Mouse (Mus musculus) gastrocnemius, adult 2 months (tissue): ENCODE data around the gene Mki67. TPM values are rescaled to one million over a fixed set of nuclear protein-coding genes. Genes with fewer than 3 reads are reported as not detected.
A peak's percentile ranks its signal among the peaks of the same experiment; 100 is the strongest.

ENCODE experiments used
- DNase-seq: peaks from one replicate; pipeline ENCODE4 v3.0.0; 2022
- H3K27ac ChIP-seq: fragments of 200-600 bp; 2 replicates; pipeline ENCODE4 v1.8.1; 2022; ENCODE audit warnings: mild to moderate bottlenecking
- H3K4me3 ChIP-seq: fragments of 200-600 bp; 2 replicates; pipeline ENCODE4 v1.8.1; 2022; ENCODE audit warnings: mild to moderate bottlenecking, moderate library complexity
- CTCF ChIP-seq: fragments of 200-600 bp; IDR thresholded peaks from 2 replicates; pipeline ENCODE4 v1.8.1; 2022; ENCODE audit warnings: antibody characterized with exemption, mild to moderate bottlenecking, moderate library complexity
- intact Hi-C: fragments of 180-260 bp; cut with DNase I; formaldehyde crosslinking; loops from one replicate; pipeline ENCODE4 v1.15.1; 2025
- long read RNA-seq, 2 experiments: library from polyadenylated mRNA; stranded (forward); transcript quantifications; one replicate each; pipeline ENCODE4 v2.0.0; 2021
- total RNA-seq, 2 experiments: library from RNA; stranded (reverse); gene quantifications; 2 replicates each; pipeline ENCODE4 v1.2.3; 2021

The Mki67 gene
- total RNA-seq: under 1 TPM in 1 of 2 experiments, not detected in 1; 0.08 TPM
- long read RNA-seq, experiment 1: 0 reads
- long read RNA-seq, experiment 2: 0 reads

GRCm38 (mm10) chr7:135715642-135716444, at the start of gene Mki67:
Mki67 (minus strand) TSS chr7:135716361.
- Histone ChIP-seq H3K27ac (peak within 1 kb of the TSS; percentile 79), H3K4me3 (peak within 1 kb of the TSS; percentile 94)
- peak; percentile 21 for DNase-seq
- TF ChIP-seq CTCF: no peak
- intact Hi-C loops: no loop called here

- intact Hi-C loops: no loop called here
- TF ChIP-seq CTCF: no peak
- DNase-seq: no peak
- H3K27ac ChIP-seq: no peak overlapping the region
- no peak overlapping the region for H3K4me3 ChIP-seq
Observed at GRCm38 (mm10) chr7:135763311-135763710, 47.1 kb upstream of the Mki67 start.

GRCm38 (mm10) chr7:135758754-135759510, 42.8 kb upstream of the Mki67 start:
- intact Hi-C loops: no loop called here
- DNase-seq: no peak
- Histone ChIP-seq H3K4me3 (no peak overlapping the region), H3K27ac (no peak overlapping the region)
- TF ChIP-seq CTCF: no peak

- Histone ChIP-seq H3K27ac (no peak overlapping the region), H3K4me3 (no peak overlapping the region)
- TF ChIP-seq CTCF: no peak
- intact Hi-C loops: no loop called here
- DNase-seq: no peak
Observed at GRCm38 (mm10) chr7:135758171-135758570, 42.0 kb upstream of the Mki67 start.

GRCm38 (mm10) chr7:135756984-135757586, 40.9 kb upstream of the Mki67 start:
- no peak for TF ChIP-seq CTCF
- Histone ChIP-seq H3K4me3 (no peak overlapping the region), H3K27ac (no peak overlapping the region)
- intact Hi-C loops: no loop called here
- no peak for DNase-seq

GRCm38 (mm10) chr7:135748986-135749385, 32.8 kb upstream of the Mki67 start:
- intact Hi-C loops: no loop called here
- Histone ChIP-seq H3K4me3 (no peak overlapping the region), H3K27ac (no peak overlapping the region)
- no peak for TF ChIP-seq CTCF
- peak; percentile 45 for DNase-seq

- intact Hi-C loops: no loop called here
Observed at GRCm38 (mm10) chr7:135747072-135747471, 30.9 kb upstream of the Mki67 start.

GRCm38 (mm10) chr7:135746528-135746927, 30.4 kb upstream of the Mki67 start:
- H3K27ac ChIP-seq: no peak overlapping the region
- H3K4me3 ChIP-seq: no peak overlapping the region
- no peak for DNase-seq
- TF ChIP-seq CTCF: no peak
- intact Hi-C loops: no loop called here

More at GRCm38 (mm10) chr7:135747072-135747471, 30.9 kb upstream of the Mki67 start:
- Histone ChIP-seq H3K27ac (no peak overlapping the region), H3K4me3 (no peak overlapping the region)
- no peak for TF ChIP-seq CTCF
- DNase-seq: no peak

- no peak for DNase-seq
- Histone ChIP-seq H3K4me3 (no peak overlapping the region), H3K27ac (no peak overlapping the region)
- intact Hi-C loops: no loop called here
- TF ChIP-seq CTCF: no peak
Observed at GRCm38 (mm10) chr7:135745091-135745490, 28.9 kb upstream of the Mki67 start.

- Histone ChIP-seq H3K27ac (no peak overlapping the region), H3K4me3 (no peak overlapping the region)
- DNase-seq: no peak
- TF ChIP-seq CTCF: no peak
- intact Hi-C loops: no loop called here
Observed at GRCm38 (mm10) chr7:135740453-135740852, 24.3 kb upstream of the Mki67 start.

GRCm38 (mm10) chr7:135736581-135736886, 20.4 kb upstream of the Mki67 start:
- DNase-seq: no peak
- H3K27ac ChIP-seq: no peak overlapping the region
- no peak for TF ChIP-seq CTCF
- H3K4me3 ChIP-seq: no peak overlapping the region
- intact Hi-C loops: loop anchor here (5.0 to 10.0 kb wide), 2 partner anchors 54 to 202 kb away; partner anchors contain the start of gene Ptpre

- intact Hi-C loops: loop anchor here (5.0 to 10.0 kb wide), 2 partner anchors 54 to 201 kb away; partner anchors contain the start of gene Ptpre
- TF ChIP-seq CTCF: peak; percentile 98
- H3K27ac ChIP-seq: peak overlapping the region; percentile 43
Observed at GRCm38 (mm10) chr7:135735691-135736580, 19.8 kb upstream of the Mki67 start.

More at GRCm38 (mm10) chr7:135735691-135736580, 19.8 kb upstream of the Mki67 start:
- H3K4me3 ChIP-seq: peak overlapping the region; percentile 72
- DNase-seq: peak; percentile 82
